Mouse (Mus musculus) gastrocnemius, adult 2 months (tissue): Measurements from ENCODE around the gene Smco1. TPM values are rescaled to one million over a fixed set of nuclear protein-coding genes. Genes with fewer than 3 reads are reported as not detected.
"Not testable (repeated sequence)": the region's sequence is repeated elsewhere in the genome, so short reads cannot be mapped to it uniquely, and the experiment has no call there.

ENCODE experiments used
- DNase-seq: peaks from one replicate; pipeline ENCODE4 v3.0.0; 2022
- H3K27ac ChIP-seq: fragments of 200-600 bp; 2 replicates; pipeline ENCODE4 v1.8.1; 2022; ENCODE audit warnings: mild to moderate bottlenecking
- H3K4me3 ChIP-seq: fragments of 200-600 bp; 2 replicates; pipeline ENCODE4 v1.8.1; 2022; ENCODE audit warnings: mild to moderate bottlenecking, moderate library complexity
- CTCF ChIP-seq: fragments of 200-600 bp; IDR thresholded peaks from 2 replicates; pipeline ENCODE4 v1.8.1; 2022; ENCODE audit warnings: antibody characterized with exemption, mild to moderate bottlenecking, moderate library complexity
- intact Hi-C: fragments of 180-260 bp; cut with DNase I; formaldehyde crosslinking; loops from one replicate; pipeline ENCODE4 v1.15.1; 2025
- total RNA-seq, 2 experiments: library from RNA; stranded (reverse); gene quantifications; 2 replicates each; pipeline ENCODE4 v1.2.3; 2021

The Smco1 gene
- total RNA-seq, 2 experiments from 2014 or later, result 59.1 to 76.9 TPM

- Histone ChIP-seq H3K27ac (no peak overlapping the region), H3K4me3 (no peak overlapping the region)
- no peak for TF ChIP-seq CTCF
- DNase-seq, result no peak
- intact Hi-C loops, result loop anchor here (1.0 to 5.0 kb wide), 2 partner anchors 57 to 157 kb away; partner anchors contain the start of genes Pcyt1a and Ubxn7
These were observed 3.8 kb downstream of the Smco1 start for GRCm38 (mm10) chr16:32275041-32275440.

GRCm38 (mm10) chr16:32275830-32276229, 4.6 kb downstream of the Smco1 start:
- no peak overlapping the region for H3K4me3 ChIP-seq
- DNase-seq, result no peak
- intact Hi-C loops, result loop anchor here (1.0 to 5.0 kb wide), 2 partner anchors 56 to 156 kb away; partner anchors contain the start of genes Pcyt1a and Ubxn7
- H3K27ac ChIP-seq, result peak overlapping the region; percentile 98
- TF ChIP-seq CTCF, result no peak

- no peak for TF ChIP-seq CTCF
- intact Hi-C loops, result loop anchor here (5.0 kb wide), 1 partner anchor 155 kb away; the partner anchor contains the start of gene Pcyt1a
- H3K4me3 ChIP-seq, result peak within 1 kb of the TSS; percentile 98
- DNase-seq, result peak; percentile 95
- H3K27ac ChIP-seq, result peak within 1 kb of the TSS; percentile 98
These were observed 6.3 kb downstream of the Smco1 start, which contains the start of gene Rnf168 for GRCm38 (mm10) chr16:32277308-32278256. Gene Rnf168, plus strand, starts transcription at chr16:32277459.

- no peak for TF ChIP-seq CTCF
- intact Hi-C loops, result loop anchor here (5.0 kb wide), 1 partner anchor 154 kb away; the partner anchor contains the start of gene Pcyt1a
- no peak for DNase-seq
These were observed 7.1 kb downstream of the Smco1 start for GRCm38 (mm10) chr16:32278396-32278795.

GRCm38 (mm10) chr16:32280211-32280610, 8.9 kb downstream of the Smco1 start:
- intact Hi-C loops, result no loop called here
- TF ChIP-seq CTCF, result no peak
- H3K27ac ChIP-seq, result no peak overlapping the region
- no peak for DNase-seq
- H3K4me3 ChIP-seq, result no peak overlapping the region

More at GRCm38 (mm10) chr16:32278396-32278795, 7.1 kb downstream of the Smco1 start:
- peak overlapping the region; percentile 98 for H3K4me3 ChIP-seq
- peak overlapping the region; percentile 98 for H3K27ac ChIP-seq

- H3K27ac ChIP-seq, result no peak overlapping the region
- intact Hi-C loops, result no loop called here
- no peak for TF ChIP-seq CTCF
These were observed 11.3 kb downstream of the Smco1 start for GRCm38 (mm10) chr16:32282608-32283007.

GRCm38 (mm10) chr16:32291821-32292220, 20.6 kb downstream of the Smco1 start:
- DNase-seq, result no peak
- intact Hi-C loops, result no loop called here
- no peak for TF ChIP-seq CTCF
- Histone ChIP-seq H3K4me3 (no peak overlapping the region), H3K27ac (no peak overlapping the region)

More at GRCm38 (mm10) chr16:32282608-32283007, 11.3 kb downstream of the Smco1 start:
- DNase-seq, result no peak
- H3K4me3 ChIP-seq, result no peak overlapping the region

- H3K27ac ChIP-seq, DNase-seq, intact Hi-C loops, H3K4me3 ChIP-seq: not testable (repeated sequence)
- TF ChIP-seq CTCF, result peak; percentile 16; the same call in 1 of the 2 replicates
These were observed 28.3 kb downstream of the Smco1 start for GRCm38 (mm10) chr16:32299617-32300016.

GRCm38 (mm10) chr16:32303046-32303445, 31.8 kb downstream of the Smco1 start:
- TF ChIP-seq CTCF, result no peak
- DNase-seq, result no peak
- H3K27ac ChIP-seq, result no peak overlapping the region
- intact Hi-C loops, result no loop called here
- H3K4me3 ChIP-seq, result no peak overlapping the region

- Histone ChIP-seq H3K27ac (no peak overlapping the region), H3K4me3 (no peak overlapping the region)
- intact Hi-C loops, result no loop called here
- TF ChIP-seq CTCF, result no peak
- no peak for DNase-seq
These were observed 32.6 kb downstream of the Smco1 start for GRCm38 (mm10) chr16:32303886-32304285.

GRCm38 (mm10) chr16:32311970-32312369, 40.7 kb downstream of the Smco1 start:
- intact Hi-C loops, result no loop called here
- H3K27ac ChIP-seq, result no peak overlapping the region
- no peak for DNase-seq
- no peak for TF ChIP-seq CTCF
- H3K4me3 ChIP-seq, result no peak overlapping the region

GRCm38 (mm10) chr16:32312386-32312785, 41.1 kb downstream of the Smco1 start:
- H3K4me3 ChIP-seq, result no peak overlapping the region
- no peak for TF ChIP-seq CTCF
- intact Hi-C loops, result no loop called here
- no peak for DNase-seq
- no peak overlapping the region for H3K27ac ChIP-seq

GRCm38 (mm10) chr16:32312859-32313258, 41.6 kb downstream of the Smco1 start:
- no peak for TF ChIP-seq CTCF
- no peak for DNase-seq
- no peak overlapping the region for H3K4me3 ChIP-seq
- no peak overlapping the region for H3K27ac ChIP-seq
- intact Hi-C loops, result no loop called here
